Mouse (Mus musculus) urinary bladder, adult 18-20 months (tissue): Measurements from ENCODE around the gene Dyrk3.
"Not testable (repeated sequence)": the region's sequence is repeated elsewhere in the genome, so short reads cannot be mapped to it uniquely, and the experiment has no call there.

ENCODE experiments used
- DNase-seq, 2 experiments: peaks; one replicate each; pipeline ENCODE4 v3.0.0; 2022; ENCODE audit warnings: low spot score in 2 of 2, mixed read lengths in 2 of 2

The Dyrk3 gene

GRCm38 (mm10) chr1:131155456-131155855 lies 17.3 kb upstream of the Dyrk3 start:
- DNase-seq, result no peak

- peak; percentile 84 to 85 for DNase-seq
Measured at GRCm38 (mm10) chr1:131153018-131153629, 15.0 kb upstream of the Dyrk3 start, which contains the start of gene Eif2d. Gene Eif2d, plus strand, starts transcription at chr1:131153181.

DNA sequence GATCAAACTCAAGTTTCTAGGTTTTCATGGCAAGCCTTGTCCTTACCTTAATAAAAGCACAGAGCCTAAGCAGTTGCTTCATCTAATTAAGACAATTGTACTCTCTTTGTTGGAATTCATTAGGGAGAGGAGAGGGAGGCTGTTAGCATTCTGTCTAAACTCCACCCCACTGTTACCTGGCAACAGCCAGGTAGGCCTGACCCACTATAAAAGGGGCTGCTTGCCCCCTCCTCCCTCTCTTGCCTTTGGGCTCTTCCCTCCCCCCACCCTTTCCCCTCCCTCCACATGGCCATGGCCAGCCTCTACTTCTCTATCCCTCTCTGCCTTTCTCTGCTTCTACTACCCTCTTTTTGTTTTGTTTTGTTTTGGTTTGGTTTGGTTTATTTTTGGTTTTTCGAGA lies 11.4 kb upstream of the Dyrk3 start:
- no peak for DNase-seq

GRCm38 (mm10) chr1:131146181-131146614 lies 8.1 kb upstream of the Dyrk3 start:
- DNase-seq, result no peak

DNA sequence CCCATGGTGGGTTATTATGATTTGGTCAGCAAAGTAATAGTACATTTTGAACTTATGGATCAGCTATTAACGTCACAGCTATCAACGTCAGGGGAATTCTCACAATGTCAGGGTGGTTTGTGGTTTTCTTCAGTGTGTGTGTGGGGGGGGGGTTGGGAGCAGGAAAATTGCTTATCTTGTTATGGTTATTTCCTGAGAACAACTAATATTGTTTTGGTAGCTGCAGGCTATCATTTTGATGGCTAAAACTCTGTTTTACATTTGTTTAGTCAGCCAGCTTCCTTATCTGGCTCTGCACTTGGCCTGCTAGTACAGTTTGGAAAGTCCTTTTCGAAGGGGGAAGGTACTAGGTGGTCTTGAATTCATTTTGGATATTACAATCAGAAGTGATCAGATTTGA lies 7.1 kb upstream of the Dyrk3 start:
- not testable (repeated sequence) for DNase-seq

- DNase-seq, result no peak
Measured at GRCm38 (mm10) chr1:131142472-131142871, 4.3 kb upstream of the Dyrk3 start.

DNA sequence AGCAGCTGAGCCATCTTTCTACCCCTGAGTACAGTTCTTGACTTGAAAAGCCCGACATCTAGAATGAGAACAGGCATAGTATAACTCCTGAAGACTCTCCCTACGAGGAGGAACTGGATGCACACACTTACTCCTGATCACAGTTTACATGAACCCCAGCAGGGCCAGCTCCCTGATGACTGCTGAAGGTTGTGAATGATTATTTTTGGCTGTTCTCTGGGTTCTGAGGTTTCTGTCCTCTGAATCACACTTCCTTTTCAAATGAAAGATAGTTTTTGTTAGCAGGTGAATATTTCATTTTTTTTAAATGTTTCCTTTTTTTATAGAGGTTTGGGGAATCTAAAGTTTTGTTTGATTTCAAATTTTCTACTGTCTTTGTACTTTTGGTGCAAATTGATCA lies 3.3 kb upstream of the Dyrk3 start:
- no peak for DNase-seq

- peak in 1 of 2 experiments; percentile 46 for DNase-seq
Measured at GRCm38 (mm10) chr1:131139102-131140095, 1.3 kb upstream of the Dyrk3 start.

DNA sequence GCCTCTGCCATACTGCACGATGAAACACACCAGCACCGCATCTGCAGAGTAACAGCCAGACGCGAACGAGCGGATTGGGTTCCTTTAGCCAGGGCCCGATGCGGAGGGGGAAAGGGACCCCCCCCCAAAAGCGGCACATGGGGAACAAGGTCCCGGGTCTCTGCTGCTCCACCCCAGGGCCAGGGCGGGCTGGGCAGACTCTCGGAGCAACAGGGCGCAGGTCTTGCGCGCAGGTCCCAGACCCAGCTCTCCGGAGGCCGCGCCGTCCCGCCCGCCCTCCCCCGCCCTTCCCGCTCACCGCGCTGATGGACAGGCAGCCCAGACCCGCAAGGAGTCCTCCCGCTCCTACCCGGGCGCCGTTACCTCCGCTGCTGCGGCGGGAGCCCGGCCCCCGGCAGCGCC lies 422 bp downstream of the Dyrk3 start:
- no peak for DNase-seq

DNA sequence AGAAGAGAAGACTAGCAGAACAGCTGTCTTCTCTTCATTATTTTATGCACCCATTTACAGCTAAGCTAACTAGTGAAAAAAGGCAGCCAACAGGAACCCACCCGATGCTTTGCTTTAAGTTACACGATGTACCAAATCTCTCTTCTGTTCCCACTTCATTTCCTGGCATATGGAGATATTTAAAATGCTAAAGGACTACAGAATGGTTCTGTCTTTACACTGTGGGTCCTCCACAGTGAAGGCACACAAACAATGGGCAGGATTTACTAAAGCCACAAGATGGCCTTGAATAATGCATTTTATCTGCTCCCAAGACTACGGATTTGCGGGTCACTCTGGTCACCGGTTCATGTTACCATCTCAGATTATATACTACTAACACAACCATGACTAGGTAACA lies 1.0 kb downstream of the Dyrk3 start:
- DNase-seq, result no peak

DNA sequence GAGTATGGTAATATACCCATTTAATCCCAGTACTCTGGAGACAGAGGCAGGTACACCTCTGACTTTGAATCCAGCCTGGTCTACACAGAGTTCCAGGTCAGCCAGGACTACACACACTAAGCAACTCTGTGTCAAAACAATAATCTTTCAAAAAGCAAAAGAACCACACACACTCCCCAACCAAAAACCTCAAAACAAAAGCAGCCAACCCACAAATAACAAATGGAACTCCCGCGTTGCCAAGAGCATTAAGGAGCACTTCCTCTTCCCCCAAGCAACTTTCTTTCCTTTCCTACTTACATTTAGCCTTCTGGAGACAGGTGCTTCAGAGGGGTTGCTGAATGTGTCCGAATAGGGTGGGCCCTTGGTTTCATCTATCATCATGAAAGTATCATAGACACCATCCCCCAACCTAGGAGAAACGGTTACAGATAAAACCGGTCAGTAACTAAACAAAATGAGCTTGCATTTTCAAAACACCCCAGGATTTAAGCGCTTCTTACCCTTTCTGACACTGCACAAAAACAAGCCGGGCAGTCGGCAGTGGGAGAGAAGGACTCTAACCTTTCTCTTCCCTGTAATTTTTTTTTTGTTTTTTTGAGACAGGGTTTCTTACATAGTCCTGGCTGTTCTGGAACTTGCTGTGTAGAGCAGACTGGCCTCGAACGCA lies 2.0 kb downstream of the Dyrk3 start:
- no peak for DNase-seq

DNA sequence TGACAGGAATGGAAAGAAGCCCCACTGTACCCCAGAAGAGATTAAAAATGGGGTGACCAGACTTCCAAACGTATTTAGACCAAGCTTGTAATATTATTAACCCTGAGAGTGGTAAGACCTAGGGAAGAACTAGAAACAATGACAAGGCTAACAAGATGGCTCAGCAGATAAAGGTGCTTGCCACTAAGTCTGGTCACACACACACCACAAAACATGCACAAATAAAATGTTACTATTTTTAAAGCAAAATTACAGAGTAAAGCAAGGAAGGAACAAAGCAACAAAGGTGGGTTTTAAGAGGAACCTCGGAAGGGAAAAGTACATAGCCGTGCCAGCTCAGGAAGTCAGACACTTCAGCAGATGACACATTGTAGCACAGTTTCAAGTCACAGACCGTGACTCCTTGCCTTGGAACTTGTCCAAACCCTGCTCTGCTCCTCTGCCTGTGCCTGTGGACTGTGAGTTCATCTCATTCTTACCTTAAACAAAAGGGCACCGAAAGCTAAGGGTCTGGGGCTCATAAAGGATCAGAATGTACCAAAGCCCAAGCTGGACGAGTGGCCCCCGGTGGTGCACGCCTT lies 3.1 kb downstream of the Dyrk3 start:
- no peak for DNase-seq

DNA sequence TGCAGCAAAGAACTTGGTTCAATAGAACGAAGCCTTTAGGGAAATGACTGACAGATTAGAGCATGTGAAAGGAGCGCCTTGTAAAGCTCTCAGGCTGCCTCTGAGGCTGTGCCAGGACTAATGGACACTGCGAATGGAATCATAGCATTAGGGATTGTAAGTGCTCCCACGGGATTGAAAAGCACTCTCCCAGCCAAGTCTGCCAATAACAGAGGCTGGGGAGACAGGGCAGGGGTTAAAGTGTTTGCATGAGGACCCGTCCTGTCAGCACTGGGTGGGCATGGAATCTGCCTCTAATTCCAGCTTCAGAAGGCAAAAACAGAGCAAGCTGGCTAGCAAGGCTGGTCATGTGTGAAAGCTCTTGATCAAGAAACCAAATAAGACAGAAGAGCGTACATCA lies 3.9 kb downstream of the Dyrk3 start:
- no peak for DNase-seq

DNA sequence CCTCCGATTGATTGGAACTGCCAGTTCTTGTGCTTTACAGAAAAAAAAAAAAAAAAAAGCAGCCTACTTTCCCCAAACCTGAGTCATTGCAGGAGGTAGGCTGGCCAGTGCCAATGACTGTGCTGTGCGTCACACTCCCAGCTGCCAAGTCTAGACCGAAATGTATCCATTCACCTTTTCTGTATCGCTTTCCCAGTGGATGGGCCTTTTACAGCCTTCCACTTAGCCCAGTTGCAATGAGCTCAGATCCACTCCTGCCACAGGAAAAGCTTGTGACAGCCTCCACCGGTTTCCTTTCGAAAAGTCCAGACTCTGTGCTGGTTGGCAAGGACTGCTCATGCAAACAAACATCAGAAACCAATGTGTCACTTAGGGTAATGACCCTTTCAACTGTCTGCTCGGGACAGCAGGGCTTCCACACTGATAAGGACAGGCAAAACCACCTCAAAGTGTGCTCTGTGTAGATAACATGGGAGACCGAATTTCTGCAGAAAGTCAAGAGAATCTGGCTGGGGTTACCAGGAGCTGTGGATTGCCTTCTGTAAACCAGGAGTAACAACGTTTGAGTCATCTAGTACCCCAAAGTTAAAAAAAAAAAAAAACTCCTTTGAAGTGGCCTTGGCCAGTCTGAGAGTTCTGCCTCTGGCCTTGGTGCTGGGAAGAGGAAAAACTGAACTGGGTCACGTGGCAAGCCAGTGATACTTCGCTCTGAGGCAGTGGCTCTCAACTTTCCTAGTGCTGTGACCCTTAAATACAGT lies 12.0 kb downstream of the Dyrk3 start:
- DNase-seq, result no peak

GRCm38 (mm10) chr1:131123522-131124265 lies 14.4 kb downstream of the Dyrk3 start:
- no peak for DNase-seq

- no peak for DNase-seq
Measured at GRCm38 (mm10) chr1:131121987-131122386, 16.2 kb downstream of the Dyrk3 start.

GRCm38 (mm10) chr1:131119026-131119425 lies 19.1 kb downstream of the Dyrk3 start:
- DNase-seq, result no peak

- DNase-seq, result no peak
Measured at GRCm38 (mm10) chr1:131118530-131118929, 19.6 kb downstream of the Dyrk3 start.

DNA sequence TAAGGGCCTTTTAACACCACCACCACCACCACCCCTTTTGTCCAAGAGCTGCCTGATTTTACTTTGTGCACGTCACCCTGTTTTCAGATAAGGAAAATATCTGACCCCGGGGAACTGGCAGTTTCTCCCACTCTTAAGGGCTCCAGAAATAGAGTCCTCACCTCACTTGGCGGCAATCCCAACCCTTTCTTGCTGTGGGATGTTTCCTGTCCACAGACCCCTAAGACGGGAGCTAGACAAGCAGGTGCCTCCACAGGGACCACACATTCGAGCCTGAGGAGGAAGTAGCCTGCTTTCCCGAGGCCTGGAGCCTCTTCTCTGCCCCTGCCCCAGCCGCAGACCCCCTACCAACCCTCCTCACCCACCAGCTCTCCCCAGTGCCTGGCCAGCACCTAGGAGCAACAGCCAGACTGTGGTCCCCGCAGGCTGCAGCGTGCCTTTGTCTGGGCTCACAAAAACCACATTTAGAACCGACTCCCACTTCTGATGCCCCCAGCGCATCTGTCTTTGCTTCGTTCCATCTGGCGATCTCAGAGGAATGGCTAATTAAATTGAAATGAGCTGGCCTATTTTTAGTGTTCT lies 21.6 kb downstream of the Dyrk3 start:
- DNase-seq, result no peak

- no peak for DNase-seq
Measured at GRCm38 (mm10) chr1:131115932-131116331, 22.2 kb downstream of the Dyrk3 start.
